Mouse (Mus musculus): Measurements from ENCODE around the gene Prim2.

- TF ChIP-seq CTCF (IDR thresholded peaks at IDR 0.05) (no peak), POLR2A (IDR thresholded peaks at IDR 0.05; ENCODE audit: insufficient read depth, low read depth, low read length) (no peak)
These were observed 73.7 kb downstream of the Prim2 start for GRCm38 (mm10) chr1:33595936-33596335.

Data from heart, adult 2 months (tissue).